Mouse (Mus musculus) granulocyte monocyte progenitor cell, adult 5-6 weeks (primary cell): ENCODE data around the gene Hdgfl3. TPM values are rescaled to one million over a fixed set of nuclear protein-coding genes. Genes with fewer than 3 reads are reported as not detected.
A peak's percentile ranks its signal among the peaks of the same experiment; 100 is the strongest.
"Not testable (repeated sequence)": the region's sequence is repeated elsewhere in the genome, so short reads cannot be mapped to it uniquely, and the experiment has no call there.

Experiments
- ATAC-seq: replicated peaks from 2 replicates; pipeline ENCODE4 v1.8.0; 2016; ENCODE audit warnings: mild to moderate bottlenecking, moderate TSS enrichment, inconsistent platforms; ENCODE audit not compliant: poor library complexity, severe bottlenecking
- total RNA-seq, 2 experiments: library from RNA; stranded (forward) in 1 of 2; stranded (reverse) in 1 of 2; fragments of 200-712, 200-1000 nt in 1 of 2; fragments of >200 nt in 1 of 2; fragmentation: Nextera tagmentation in 1 of 2; gene quantifications; 2 replicates each; pipeline ENCODE4 v1.2.3; 2014 to 2017

Gene Hdgfl3
- total RNA-seq, 2 experiments from 2014 or later = 0.67 TPM; not detected in 1

DNA sequence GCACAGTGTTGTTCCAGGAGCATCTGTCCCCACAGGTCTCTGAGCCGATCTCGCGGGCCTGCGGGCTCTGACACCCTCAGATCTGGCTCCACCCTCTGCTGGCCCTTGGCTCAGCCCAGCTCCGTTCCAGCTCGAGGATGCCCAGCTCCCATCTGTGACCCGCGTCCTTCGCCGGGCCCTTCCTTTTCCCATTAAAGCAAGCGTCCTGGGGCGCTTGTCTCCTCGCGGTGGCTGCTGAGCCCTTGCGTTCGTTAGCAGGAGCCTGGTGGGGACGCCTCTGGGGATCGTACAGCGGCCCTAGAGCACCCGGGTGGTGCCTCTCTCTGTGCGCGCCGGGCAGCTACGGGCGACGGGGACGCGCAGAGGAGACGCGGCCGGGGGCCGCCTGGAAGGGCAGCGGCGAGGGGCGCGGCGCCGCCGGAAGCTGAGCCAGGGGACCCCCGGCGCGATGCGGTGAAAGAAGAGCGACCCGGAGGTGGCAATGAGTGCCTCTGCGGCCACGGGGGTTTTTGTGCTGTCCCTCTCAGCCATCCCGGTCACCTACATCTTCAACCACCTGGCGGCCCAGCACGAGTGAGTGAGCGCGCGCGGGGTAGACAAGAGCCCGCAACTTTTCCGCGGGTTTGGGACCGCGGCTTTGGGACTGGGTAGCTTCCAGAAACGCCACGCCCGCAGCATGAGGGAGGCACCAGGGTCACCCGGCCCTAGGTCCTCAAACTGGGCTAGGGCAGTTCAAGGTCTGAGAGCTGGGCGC lies 75.1 kb downstream of the Hdgfl3 start, which contains the start of gene Tm6sf1:
Tm6sf1 (plus strand) TSS at position 34 of the 754 bp plus-strand sequence.
- peak; percentile 14 for ATAC-seq

DNA sequence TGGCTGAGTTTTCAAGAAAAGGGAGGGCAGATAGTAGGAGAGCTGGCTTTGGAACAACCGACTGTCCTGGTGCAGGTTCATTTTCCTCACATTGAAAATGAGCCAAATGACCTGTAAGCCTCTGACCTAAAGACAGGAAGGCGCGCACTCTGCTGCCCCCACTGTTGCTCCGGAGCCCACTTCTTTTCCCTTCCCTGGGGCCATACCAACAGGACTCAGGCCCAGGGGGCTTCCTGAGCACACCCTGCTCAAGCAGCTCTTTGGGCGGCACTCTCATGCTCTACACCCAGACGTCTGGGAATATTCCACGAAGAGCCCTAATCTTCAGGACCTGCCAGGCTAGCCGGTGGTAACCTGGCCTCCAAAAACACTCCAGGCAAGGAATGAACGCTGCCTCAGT lies 76.0 kb downstream of the Hdgfl3 start:
- no peak for ATAC-seq

DNA sequence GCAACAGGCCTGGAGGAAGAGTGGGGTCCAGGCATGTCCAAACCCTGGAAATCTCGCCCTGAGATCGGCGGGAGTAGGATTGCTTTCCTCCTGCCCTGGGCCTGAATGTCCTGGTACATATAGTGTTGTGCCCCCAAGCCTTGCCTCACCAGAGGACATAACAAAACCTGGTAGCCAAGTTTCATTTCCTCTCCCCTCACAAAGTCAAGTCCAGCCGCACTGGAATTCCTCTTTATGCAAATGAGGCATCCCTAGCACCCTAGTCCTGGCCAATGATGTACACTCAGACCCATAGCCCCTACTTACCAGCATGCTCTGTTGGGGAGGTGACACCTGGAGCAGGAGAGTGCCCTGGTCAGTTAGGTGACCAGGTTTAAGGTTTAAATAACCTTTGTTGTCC lies 78.1 kb downstream of the Hdgfl3 start:
- ATAC-seq = peak; percentile 15

DNA sequence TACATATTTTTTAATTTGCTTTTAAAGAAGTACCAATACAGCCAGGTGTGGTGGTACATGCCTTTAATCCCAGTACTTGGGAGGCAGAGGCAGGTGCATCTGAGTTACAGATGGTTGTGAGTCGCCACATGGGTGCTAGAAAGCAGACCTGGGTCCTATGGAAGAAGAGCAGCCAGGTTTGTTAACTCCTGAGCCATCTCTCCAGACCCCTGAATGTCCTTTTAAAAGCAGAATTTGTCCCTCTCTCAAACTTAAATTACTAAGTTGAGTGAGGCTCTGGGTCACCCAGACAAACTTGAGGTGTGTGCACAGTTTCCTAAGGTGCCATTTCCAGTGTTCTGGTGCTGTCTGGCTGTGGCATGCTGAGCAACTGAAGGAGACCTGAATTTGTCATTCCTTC lies 78.6 kb downstream of the Hdgfl3 start, which contains the start of gene Gm10160:
Gm10160 (minus strand) TSS at position 101 of the 400 bp plus-strand sequence.
- ATAC-seq = no peak

DNA sequence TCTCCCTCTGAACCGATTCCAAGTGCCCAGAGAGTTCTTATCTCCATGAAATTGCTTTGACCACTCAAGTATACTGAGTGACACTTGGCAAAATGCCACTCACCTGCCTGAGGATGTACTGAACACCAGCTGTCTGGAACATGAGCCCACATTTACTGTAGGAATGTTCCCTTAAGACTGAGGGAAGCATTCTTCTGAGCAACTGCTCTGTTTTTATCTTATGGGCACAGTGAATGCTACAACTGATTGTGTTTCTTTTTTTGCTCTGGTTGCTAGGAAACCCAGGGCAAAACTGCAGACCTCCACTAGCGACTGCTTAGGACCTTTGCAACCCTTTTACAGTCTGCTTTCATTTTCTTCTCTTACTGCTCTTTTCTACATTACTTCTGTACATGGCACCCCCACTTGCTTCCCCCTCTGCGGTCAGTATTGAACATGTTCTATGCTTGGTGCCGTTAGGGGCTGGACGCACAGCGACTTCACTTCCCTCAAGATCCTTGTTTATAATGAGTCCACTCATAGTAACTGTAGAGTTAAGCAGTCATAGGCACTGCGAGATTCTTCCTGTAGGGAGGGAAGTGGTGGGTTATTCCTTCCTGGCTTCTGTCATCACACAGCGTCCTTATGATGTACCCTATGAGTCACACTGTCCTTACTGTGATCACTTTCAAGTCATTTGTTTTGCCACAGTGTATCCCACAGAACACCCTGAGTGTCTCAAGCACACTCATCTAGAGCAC lies 79.5 kb downstream of the Hdgfl3 start:
- ATAC-seq = peak; percentile 74

DNA sequence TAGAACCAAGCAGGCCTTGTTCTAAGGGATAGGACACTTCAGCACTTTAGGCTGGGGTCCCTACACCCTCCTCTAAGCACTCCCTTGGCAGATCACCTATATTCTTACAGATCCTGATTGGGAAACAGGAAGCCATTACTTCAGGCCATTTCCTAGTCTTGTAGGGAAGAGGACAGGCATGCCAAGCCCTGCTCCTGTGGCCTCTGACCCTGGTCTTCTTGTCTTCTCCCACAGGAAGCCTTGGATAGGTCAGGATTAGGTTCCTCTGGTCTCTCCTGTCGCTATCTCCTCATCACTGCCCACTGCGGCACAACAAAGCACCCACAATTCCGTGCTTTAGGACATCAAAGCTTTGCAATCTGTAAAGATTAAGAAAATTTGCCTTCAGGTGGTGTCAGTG lies 82.6 kb downstream of the Hdgfl3 start:
- ATAC-seq = no peak

DNA sequence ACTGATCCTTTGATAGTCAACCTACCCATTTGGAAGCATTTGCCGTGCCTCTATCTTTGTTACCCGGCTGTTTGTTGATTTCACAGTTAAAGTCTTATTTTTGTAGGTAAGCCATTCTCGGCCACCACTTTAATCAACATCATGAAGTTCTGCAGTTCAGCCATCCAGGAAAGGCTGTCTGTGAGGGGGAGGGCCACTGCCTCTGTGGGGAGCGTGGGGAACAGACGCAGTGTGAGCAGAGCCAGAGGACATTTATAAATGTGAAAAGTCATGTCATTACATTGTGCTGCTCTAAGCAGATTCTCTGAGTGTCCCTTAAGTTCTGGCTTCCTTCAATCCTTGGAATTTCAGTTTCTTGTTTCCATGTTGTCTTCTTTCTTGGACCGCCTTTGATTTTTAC lies 84.1 kb downstream of the Hdgfl3 start:
- ATAC-seq = no peak

DNA sequence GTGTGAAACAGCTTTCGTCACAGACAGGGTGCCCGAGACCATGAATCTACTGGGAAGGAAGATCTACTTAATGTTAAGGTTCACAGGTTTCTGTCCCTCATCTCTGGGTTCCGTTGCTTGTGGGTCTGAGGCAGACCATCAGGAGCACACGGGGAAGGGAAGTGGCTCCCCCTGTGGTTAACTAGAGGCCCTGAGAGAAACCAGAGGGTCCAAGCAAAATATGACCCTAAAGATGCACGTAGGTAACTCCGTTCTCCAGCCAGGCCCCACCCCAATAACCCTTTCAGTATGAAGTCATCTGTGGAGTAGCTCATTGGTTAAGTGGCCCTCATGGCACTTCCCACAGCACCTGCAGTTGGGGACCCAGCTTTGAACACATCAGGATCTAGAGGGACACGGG lies 84.6 kb downstream of the Hdgfl3 start:
- peak; percentile 57 for ATAC-seq

DNA sequence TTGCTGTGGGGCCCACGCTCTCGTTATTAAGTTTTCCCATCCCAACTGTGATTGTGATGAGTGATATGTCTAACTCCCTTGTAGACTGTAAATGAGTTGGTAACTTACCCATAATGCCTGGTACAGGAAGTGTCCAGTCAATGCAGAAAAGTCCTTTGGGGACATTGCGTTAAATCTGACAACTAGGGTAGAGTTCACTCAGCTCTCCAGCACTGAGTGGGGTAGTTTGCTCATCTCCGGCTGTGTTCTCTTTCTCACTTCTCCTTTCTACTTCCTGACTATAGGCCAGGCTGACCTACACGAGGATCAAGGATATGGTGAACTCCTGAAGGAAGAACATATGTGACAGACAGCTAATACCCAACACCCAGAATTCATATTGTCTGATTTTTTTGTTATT lies 85.1 kb downstream of the Hdgfl3 start:
- ATAC-seq = peak; percentile 91

DNA sequence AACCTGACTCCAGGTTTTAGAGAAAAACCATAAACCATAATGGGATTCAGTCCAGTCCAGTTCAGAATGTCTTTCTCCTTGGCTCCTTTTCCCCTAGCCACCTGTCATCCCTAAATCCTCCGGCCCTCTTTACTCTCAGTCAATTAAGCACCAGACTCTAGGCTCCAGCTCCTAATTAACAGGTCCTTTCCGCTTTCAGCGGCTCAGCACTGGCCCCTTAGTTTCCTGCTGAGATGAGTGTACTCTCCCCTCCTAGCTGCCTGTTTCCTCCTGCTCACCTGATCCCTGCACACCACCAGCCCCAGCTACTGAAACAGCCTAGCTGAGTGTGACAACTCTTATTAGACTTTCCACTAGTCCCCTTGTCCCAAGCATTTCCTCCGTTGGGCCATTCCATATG lies 86.5 kb downstream of the Hdgfl3 start:
- ATAC-seq = no peak

DNA sequence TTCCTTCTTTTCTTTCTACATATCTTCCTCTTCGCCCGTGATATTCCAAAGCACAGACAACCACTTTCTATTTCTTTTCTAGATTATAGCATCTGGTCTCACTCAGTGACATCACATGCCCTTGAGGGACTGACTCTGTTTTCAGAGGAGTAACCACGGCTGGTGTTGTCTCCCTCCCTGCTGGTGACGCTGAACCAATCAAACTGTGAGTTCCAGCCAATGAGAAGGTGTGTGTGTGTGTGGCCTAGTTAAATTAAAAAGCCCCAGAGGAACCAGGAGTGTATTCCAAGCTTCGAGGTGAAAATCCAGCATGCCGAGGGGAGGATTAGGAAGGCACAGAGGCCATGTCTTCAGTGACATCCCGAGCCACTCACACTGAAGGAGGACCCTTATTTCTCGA lies 87.3 kb downstream of the Hdgfl3 start:
- no peak for ATAC-seq

DNA sequence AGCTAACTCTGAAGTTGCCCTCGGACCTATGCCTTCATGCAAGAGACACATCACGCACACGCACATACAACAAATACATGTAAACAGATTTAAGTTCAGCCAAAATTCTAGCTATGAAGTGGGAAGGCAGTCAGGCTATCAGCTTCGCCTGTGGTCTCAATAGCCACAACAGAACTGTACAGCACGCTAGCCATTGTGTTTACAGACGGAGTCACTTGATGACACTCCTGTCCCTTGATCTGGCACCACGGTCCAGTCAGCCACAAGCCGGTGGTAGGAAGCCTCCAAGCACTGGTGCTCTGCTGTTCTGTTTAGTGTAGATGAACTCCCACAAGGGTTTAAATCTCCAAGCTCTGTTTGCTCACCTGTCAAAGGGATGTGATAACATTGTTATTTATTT lies 88.3 kb downstream of the Hdgfl3 start:
- ATAC-seq = no peak

DNA sequence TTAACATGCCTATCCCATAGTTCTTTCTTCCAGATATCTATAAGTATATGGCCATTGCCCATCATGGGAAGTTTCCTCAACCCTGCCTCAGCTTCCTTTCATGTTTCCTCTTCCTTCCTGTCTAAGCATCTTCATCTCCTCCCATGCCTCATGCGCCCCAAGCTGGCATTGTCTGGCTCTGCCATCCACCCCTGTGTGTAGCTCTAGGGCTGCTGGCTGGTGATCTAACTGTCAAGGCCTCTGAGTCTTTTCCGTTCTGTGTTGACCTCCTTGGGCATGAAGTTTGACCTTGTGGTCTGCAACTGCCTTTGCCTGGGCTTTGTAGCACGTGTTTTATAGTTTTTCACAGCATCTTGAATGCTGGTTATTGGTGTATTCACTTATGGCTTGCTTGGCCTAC lies 89.0 kb downstream of the Hdgfl3 start:
- ATAC-seq = no peak

DNA sequence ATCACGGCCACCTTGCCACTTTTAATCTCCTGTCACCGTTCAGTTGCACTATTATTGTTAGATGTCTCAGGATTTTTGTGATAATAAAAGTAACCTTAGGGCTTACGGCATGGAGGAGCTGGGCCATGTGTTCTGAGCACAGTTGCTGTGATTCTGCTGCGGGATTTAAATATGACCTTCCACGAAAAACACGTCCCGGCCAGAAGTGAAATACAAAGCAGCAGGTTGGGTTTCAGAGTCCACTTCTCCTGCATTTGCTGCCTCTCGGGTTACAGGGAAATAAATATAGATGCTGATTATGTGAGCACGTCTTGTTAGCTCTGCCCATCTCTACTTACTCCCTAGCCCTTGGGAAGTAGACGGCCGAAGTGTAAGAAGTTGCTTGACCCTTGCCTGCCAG lies 89.5 kb downstream of the Hdgfl3 start:
- ATAC-seq = no peak

DNA sequence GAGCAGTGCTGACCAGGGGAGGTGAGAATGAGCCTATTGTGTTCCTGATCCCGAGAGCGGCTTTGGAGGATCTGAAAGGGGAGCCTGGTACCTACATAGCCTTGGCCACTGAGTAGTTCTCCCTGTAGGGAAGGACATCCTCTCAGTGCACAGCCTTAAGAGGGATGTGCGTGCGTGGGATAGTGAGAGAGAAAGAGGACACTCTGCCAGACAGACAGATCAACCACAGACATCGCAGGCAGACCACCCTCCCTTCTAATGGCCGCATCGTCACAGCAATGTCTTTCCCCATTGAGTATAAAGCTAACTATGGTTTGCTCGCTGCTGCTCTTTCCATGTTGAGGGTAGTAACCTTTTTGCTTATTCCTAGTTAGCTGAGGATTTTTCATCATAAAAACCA lies 90.4 kb downstream of the Hdgfl3 start:
- no peak for ATAC-seq

DNA sequence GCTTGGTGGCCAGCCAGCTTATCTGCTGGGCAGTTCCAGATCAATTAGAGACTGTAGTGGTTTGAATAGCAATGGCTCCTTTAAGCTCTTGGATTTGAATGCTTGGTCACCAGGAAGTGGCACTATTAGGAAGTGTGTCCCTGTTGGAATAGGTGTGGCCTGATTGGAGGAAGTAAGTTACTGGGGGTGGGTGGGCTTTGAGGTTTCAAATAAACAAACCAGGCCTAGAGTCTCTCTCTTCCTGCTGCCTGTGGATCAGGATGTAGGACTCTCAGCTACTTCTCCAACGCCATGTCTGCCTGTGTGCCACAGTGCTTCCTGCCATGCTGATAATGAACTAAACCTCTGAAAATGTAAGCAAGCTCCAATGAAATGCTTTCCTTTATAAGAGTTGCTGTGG lies 91.3 kb downstream of the Hdgfl3 start:
- ATAC-seq = peak; percentile 64

DNA sequence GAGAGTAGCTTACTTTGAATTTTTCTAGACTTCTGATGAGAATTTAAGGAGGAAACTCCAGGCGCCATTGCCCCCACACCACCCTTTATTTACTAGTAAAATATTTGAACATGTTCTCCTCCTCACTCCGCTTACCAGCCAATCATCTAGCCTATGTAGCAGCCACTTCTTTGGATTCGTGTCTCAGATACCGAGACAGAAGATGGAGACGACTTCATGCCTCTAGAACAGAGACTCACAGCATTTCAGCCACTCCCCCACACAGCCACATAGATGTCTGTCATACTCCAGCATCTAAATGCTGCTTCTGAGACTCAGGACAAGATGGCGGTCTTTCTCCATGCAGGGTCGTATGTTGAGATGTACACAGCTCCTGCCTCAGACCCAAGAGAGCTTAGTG lies 92.1 kb downstream of the Hdgfl3 start:
- no peak for ATAC-seq

DNA sequence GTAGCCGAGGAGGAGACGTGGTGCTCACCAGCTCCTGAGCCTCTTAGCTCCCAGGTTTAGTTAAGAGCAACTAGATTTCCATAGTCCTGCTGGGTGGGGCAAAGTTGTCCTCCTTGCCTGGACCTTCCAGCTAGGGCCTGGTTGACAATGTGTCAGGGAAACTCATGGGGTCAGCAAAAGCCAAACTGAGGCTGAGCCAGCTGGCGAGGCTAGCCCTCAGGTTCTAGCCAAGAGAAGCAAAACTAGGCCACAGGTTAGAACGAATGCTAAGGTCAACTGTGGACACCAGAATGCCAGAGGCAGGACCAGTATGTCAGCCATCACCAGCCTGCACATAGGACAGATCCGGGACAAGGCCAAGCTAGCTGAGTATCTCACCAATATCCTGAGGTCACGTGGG lies 92.8 kb downstream of the Hdgfl3 start:
- no peak for ATAC-seq

DNA sequence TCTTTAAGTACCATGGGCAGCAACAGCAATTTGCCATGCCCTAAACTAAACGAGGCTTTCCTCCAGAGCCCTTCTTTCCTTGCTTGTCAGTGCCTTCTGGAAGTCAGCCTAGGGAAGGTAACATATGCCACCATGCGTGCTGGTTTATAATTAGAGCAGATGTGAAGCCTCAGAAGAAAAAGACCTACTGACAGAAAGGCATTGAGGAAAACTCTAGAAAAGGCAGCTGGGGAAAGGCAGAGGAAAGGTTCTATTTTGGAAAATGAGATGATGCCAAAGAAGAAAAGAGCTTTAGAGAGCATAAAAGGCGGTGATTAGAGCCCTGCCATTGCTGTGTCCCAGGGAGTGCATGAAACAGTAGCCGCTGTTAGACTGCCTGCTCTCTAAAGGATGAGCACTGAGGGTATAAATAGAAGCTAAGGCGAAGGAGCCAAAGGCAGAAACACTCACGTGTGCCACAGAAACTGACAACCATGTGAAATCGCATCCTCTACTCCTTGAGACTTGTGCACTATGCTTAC lies 93.6 kb downstream of the Hdgfl3 start:
- no peak for ATAC-seq

DNA sequence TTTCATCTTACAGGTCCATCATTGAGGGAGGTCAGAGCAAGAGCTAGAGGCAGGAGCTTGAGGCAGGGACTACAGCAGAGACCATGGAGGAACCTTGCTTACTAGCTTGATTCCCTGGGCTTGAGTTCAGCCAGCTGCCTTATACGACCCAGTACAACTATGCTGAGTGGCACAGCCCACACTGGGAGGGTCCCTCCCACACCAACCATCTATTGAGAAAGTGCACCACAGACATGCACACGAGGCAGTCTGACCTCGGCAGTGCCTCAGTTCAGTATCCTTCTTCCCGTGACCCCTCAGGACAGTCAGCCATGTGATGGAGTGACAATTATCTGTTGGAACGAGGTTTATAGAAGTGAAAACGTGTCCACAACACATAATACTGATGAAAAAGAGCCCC lies 94.5 kb downstream of the Hdgfl3 start:
- ATAC-seq = no peak

DNA sequence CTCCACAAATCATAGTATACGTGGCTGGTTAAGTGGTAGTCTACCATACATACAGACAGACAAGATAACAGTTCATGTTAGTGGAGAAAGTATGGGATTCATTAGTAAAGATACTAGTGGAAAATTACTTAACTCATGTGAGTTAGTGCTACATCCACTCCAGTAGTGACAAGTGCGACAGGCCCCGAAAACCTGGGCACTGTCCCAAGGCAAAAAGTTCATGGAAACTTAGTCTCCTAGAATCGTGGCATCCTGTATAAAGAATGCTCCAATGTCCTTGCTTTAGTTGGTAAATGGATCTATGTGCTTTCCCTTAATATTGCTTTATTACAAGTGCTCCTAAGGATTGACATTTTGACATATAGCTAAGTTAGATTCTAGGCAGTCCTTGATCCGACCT lies 96.5 kb downstream of the Hdgfl3 start:
- not testable (repeated sequence) for ATAC-seq

DNA sequence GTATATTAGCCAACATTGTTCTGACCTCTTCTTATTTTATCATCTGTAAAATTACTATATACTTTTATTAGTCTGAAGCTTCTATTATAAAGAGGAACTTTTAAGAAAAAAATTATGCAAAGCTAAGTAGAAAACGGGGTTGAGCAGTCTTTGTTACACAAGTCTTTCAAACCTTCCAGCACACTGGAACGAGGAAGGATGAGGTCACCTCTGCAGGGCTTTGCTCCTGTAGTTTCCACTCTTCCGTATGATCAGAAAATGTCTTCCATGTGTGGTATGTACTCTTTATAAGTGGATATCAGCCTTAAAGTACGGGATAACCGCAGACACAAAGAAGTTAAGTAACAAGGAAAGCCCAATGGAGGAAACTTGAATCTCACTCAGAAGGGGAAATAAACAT lies 98.8 kb downstream of the Hdgfl3 start:
- peak; percentile 82 for ATAC-seq
